Mouse (Mus musculus) large intestine, adult 2 months (tissue): Measurements from ENCODE around the gene Tmod1. TPM values are rescaled to one million over a fixed set of nuclear protein-coding genes. Genes with fewer than 3 reads are reported as not detected.

Experiments
- DNase-seq: peaks from one replicate; pipeline ENCODE4 v3.0.0-alpha.2; 2012; ENCODE audit warnings: low read depth, low spot score
- WGBS: fragments of 180-500 bp; shearing (Covaris S2); methylation state at CpG from one replicate; pipeline ENCODE4 v1.1.7; 2018; 5-methylcytosine and 5-hydroxymethylcytosine counted together
- polyA plus RNA-seq: library from polyadenylated mRNA; depleted of rRNA; stranded (reverse); fragments of >200 nt; gene quantifications from 2 replicates; pipeline ENCODE4 v1.2.3, GENCODE M21; 2012; rRNA removed

Tmod1 gene
- polyA plus RNA-seq, 1 experiment, result 2.2 TPM

GRCm38 (mm10) chr4:46120767-46121166 is 82.0 kb downstream of the Tmod1 start:
- 83% methylated on average over 3 of the region's 3 CpGs for WGBS
- DNase-seq, result no peak

DNA sequence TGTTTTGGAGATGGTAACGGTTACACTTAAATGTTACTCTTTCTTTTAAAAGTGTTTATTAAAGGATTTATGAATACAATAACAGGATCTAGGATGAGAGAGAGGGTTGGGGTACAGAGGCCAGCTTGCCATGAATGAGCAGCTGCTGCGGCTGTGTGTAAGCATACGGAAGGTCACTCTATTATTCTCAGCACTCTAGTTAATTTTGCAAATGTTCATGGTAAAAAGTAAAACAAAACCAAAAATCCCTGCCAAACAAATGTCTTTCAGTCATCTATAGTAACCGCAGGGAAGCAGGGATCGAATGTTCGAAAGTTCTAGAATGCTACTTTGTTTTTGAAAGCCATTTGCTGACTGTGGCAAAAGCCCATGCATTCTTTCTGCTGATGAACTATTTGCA is 84.6 kb downstream of the Tmod1 start:
- no peak for DNase-seq
- WGBS, result 82% methylated on average over 6 of the region's 6 CpGs

DNA sequence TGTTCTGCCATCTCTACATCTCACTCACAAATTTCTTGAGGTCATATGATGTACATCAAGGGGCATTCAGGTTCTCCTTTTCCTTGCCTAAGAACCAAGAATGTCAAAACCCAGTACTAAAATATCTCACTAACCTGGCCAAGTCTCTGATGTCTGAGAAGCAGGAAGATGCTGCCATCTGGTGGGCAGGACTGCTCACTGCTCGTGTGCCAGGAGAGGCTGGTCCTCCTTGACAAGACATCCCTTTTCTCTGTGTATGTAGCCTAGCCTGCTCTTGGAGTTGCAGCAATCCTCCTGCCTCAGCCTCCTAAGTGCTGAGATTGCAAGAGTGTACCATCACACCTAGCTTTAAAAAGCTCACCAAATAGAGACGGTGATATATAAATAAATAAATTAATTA is 87.8 kb downstream of the Tmod1 start:
- WGBS, result 48% methylated on average over 2 of the region's 2 CpGs
- DNase-seq, result peak; percentile 32

DNA sequence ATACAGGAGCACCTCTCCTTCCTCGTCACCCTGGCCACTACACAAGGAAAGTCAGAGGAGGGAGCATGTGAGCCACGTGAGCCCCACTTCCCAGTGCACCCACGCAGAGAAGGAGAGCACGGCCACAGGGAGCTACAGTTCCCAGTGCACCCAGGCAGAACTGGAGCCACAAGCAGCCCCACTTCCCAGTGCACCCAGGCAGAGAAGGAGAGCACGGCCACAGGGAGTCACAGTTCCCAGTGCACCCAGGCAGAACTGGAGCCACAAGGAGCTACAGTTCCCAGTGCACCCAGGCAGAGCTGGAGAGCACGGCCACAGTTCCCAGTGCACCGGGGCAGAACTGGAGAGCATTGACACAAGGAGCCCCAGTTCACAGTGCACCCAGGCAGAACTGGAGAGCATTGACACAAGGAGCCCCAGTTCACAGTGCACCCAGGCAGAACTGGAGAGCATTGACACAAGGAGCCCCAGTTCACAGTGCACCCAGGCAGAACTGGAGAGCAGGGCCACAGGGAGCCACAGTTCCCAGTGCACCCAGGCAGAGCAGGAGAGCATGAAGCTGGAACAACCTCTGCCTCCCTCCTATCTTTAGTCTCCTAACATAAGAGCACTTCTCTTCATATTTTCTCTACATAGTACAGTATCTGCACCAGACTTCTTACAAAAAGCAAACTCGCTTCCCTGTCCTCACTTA is 90.7 kb downstream of the Tmod1 start:
- DNase-seq, result no peak
- 93% methylated on average over 8 of the region's 8 CpGs for WGBS

- DNase-seq, result no peak
- WGBS, result 70% methylated on average over 3 of the region's 3 CpGs
These were observed 91.5 kb downstream of the Tmod1 start for GRCm38 (mm10) chr4:46130221-46130620.

- no peak for DNase-seq
- WGBS, result 77% methylated on average over 6 of the region's 6 CpGs
These were observed 93.1 kb downstream of the Tmod1 start for GRCm38 (mm10) chr4:46131791-46132190.

- no peak for DNase-seq
- WGBS, result 4% methylated on average over 17 of the region's 17 CpGs
These were observed 99.0 kb downstream of the Tmod1 start for GRCm38 (mm10) chr4:46137629-46138286.

- WGBS, result under 1% methylated on average over 90 of the region's 90 CpGs
- peak; percentile 86 for DNase-seq
These were observed 99.8 kb downstream of the Tmod1 start, which contains the start of the genes Ncbp1 and Tstd2 for GRCm38 (mm10) chr4:46138287-46139222. Ncbp1 (plus strand) TSS chr4:46138613. Tstd2 (minus strand) TSS chr4:46138694.

- DNase-seq, result no peak
- WGBS, result 72% methylated on average over 3 of the region's 3 CpGs
These were observed 105.6 kb downstream of the Tmod1 start for GRCm38 (mm10) chr4:46144323-46144722.

DNA sequence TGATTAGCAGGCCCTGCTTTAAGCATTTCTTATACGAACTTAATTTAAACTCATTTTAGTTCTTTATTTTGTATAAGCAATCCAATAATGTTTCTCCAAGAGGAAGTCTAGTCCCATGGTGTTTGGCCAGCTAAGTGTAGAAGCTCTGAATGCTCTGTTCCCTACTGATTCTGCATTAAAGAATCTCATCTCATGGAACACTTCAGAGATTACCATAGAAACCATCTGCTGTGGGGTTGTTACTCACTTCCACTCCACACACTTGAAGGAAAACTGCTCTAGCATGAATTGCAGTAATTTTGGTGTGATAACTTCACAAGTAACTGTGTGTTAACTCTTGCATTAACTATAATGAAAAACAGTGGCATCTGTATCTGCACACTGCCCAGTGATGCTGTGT is 108.1 kb downstream of the Tmod1 start:
- no peak for DNase-seq
- 92% methylated on average over 1 of the region's 1 CpGs for WGBS

GRCm38 (mm10) chr4:46151903-46152544 is 113.3 kb downstream of the Tmod1 start:
- 95% methylated on average over 12 of the region's 12 CpGs for WGBS
- DNase-seq, result no peak

DNA sequence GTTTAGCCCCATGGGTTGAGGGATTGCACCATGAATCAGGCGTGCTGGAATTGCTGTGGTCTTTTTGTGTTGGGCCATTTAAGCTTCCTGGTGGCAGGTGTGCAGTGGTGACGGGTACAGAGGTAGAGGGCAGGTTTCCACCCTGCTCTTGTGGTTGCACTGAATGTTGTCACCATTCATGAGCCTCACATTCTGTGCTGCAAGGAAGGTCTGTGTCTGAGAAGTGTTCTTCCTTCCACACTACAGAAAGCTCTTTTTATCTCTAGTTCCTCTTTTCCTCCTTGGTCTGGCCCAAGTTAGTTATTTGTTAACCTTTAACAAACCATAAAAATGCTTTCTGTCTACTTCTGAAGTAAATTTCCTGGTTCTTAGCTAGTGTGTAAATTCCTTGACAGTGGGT is 125.3 kb downstream of the Tmod1 start:
- 38% methylated on average over 2 of the region's 2 CpGs for WGBS
- DNase-seq, result peak; percentile 46

Other genes with a start within 250 kb of the Tmod1 start
- 396 and 510 TPM in 2 replicates for gene Aldh1b1, start 239.9 kb upstream of the Tmod1 start, polyA plus RNA-seq
- gene Igfbpl1, start 212.0 kb upstream of the Tmod1 start, polyA plus RNA-seq, result 0.12 and 0.17 TPM in 2 replicates
- gene Stra6l, start 190.3 kb upstream of the Tmod1 start, polyA plus RNA-seq, result 8.4 and 11.8 TPM in 2 replicates
- gene Ccdc180, start 148.6 kb upstream of the Tmod1 start, polyA plus RNA-seq, result not detected in 2 replicates
- 21.2 and 31.6 TPM in 2 replicates for gene Tdrd7, start 73.6 kb upstream of the Tmod1 start, polyA plus RNA-seq
- 19.0 and 20.7 TPM in 2 replicates for gene Ncbp1, start 99.7 kb downstream of the Tmod1 start, polyA plus RNA-seq
- gene Tstd2, start 99.8 kb downstream of the Tmod1 start, polyA plus RNA-seq, result 11.0 and 15.0 TPM in 2 replicates
- gene Xpa, start 157.4 kb downstream of the Tmod1 start, polyA plus RNA-seq, result 8.7 and 15.8 TPM in 2 replicates